Mouse (Mus musculus) stomach, postnatal 0 days (tissue): ENCODE data around the gene Sgpl1. TPM values are rescaled to one million over a fixed set of nuclear protein-coding genes. Genes with fewer than 3 reads are reported as not detected.

ENCODE experiments used
- ATAC-seq: fragments of 200-750 bp; cut with Nextera tagmentation; 2 replicates; pipeline ENCODE4 v1.8.0; 2017; ENCODE audit not compliant: low FRiP score, low TSS enrichment
- DNase-seq: peaks from one replicate; pipeline ENCODE4 v3.0.0-alpha.2; 2016; ENCODE audit warnings: low spot score
- H3K27ac ChIP-seq: fragments of 300-500 bp; sonication (generic); replicated peaks from 2 replicates; pipeline ENCODE4 v1.5.1; 2014; ENCODE audit warnings: mild to moderate bottlenecking, control low read depth
- H3K27me3 ChIP-seq: fragments of 300-500 bp; sonication (generic); 2 replicates; pipeline ENCODE4 v1.6.1; 2014; ENCODE audit warnings: low read length; ENCODE audit not compliant: control insufficient read depth, insufficient read depth
- H3K36me3 ChIP-seq: fragments of 300-500 bp; sonication (generic); 2 replicates; pipeline ENCODE4 v1.6.1; 2014; ENCODE audit warnings: low read length, mixed read lengths; ENCODE audit not compliant: control insufficient read depth, insufficient read depth
- H3K4me1 ChIP-seq: fragments of 300-500 bp; sonication (generic); replicated peaks from 2 replicates; pipeline ENCODE4 v1.6.1; 2014; ENCODE audit warnings: antibody characterized with exemption; ENCODE audit not compliant: control insufficient read depth, insufficient read depth
- H3K4me2 ChIP-seq: fragments of 300-500 bp; sonication (generic); replicated peaks from 2 replicates; pipeline ENCODE4 v1.6.1; 2014; ENCODE audit warnings: low read depth, mild to moderate bottlenecking, control low read depth, moderate library complexity
- H3K4me3 ChIP-seq: fragments of 300-500 bp; sonication (generic); 2 replicates; pipeline ENCODE4 v1.5.1; 2014; ENCODE audit warnings: low read depth, low read length, control low read depth
- H3K9ac ChIP-seq: fragments of 300-500 bp; sonication (generic); 2 replicates; pipeline ENCODE4 v1.6.1; 2014; ENCODE audit warnings: mild to moderate bottlenecking, low read length, control low read depth, mixed read lengths
- H3K9me3 ChIP-seq: fragments of 300-500 bp; sonication (generic); 2 replicates; pipeline ENCODE4 v1.6.1; 2016; ENCODE audit warnings: low read length; ENCODE audit not compliant: control insufficient read depth
- CTCF ChIP-seq: IDR thresholded peaks from 2 replicates; pipeline ENCODE4 v1.5.1; 2016; ENCODE audit warnings: antibody characterized with exemption, low read depth, mild to moderate bottlenecking, moderate library complexity
- EP300 ChIP-seq: optimal IDR thresholded peaks from 2 replicates; pipeline ENCODE3; 2016; ENCODE audit warnings: antibody characterized with exemption
- WGBS: fragments of 180-500 bp; shearing (Covaris S2); extraction: QIAGEN DNeasy Blood & Tissue Kit; methylation state at CpG from one replicate; pipeline ENCODE4 v1.1.7; 2014; 5-methylcytosine and 5-hydroxymethylcytosine counted together
- polyA plus RNA-seq: library from polyadenylated mRNA; unstranded; fragments of >200 nt; fragmentation: Nextera tagmentation; extraction: Ambion mirVana; gene quantifications from 2 replicates; pipeline ENCODE4 v1.2.1, GENCODE M21; 2015

The Sgpl1 gene
- 25.0 and 26.6 TPM in 2 replicates for polyA plus RNA-seq

DNA sequence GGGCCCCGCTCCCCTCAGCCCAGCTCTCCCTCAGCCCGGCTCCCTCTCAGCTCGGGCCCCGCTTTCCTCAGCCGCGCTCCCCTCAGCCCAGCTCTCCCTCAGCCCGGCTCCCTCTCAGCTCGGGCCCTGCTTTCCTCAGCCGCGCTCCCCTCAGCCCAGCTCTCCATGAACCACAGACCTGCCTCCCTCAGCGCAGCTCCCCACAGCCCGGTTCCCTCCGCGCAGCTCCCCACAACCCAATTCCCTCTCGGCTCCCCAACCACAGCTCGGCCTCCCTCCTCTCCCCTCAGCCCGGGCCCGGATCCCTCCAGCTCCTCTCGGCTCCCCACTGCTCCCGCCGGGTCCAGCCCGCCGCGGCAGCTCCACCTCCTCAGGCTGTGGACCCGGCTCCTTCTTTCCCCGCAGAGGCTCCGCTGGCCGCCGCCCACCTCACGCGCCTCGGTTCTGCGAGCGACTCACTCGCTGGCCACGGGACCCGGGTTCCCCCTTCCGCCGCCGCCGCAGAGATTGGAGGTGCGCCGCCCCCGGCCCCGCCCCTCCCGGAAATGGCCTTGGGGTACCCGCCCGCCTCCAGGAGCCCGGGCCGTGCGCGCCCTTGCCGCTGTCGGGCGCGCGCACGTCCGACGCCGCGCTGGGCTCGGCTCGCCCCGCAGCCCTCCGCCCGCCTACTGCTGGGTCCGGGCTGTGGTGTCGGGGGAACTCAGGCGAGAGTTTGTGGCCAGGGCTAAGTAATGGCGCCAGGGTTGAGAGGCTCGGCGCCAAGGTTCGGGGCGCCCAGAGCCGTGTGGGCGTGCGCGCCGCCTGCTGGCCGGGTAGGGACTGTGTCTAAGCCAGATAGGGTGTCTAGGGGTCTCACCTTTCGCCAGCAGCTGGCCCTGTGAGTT is at the start of gene Sgpl1:
Sgpl1 (minus strand) TSS at position 547 of the 884 bp plus-strand sequence.
- Histone ChIP-seq H3K4me3 (peak within 1 kb of the TSS; percentile 70), H3K27ac (peak within 1 kb of the TSS; percentile 94), H3K36me3 (no peaks in the 10 kb centered on the region), H3K9me3 (no peaks in the 10 kb centered on the region), H3K4me2 (peak within 1 kb of the TSS; percentile 98), H3K27me3 (no peaks in the 10 kb centered on the region), H3K4me1 (no peaks in the 10 kb centered on the region), H3K9ac (peak within 1 kb of the TSS; percentile 82)
- ATAC-seq (peak; percentile 94), DNase-seq (peak; percentile 97)
- WGBS: under 1% methylated on average over 82 of the region's 82 CpGs
- TF ChIP-seq EP300 (no peak), CTCF (peak; percentile 84)

DNA sequence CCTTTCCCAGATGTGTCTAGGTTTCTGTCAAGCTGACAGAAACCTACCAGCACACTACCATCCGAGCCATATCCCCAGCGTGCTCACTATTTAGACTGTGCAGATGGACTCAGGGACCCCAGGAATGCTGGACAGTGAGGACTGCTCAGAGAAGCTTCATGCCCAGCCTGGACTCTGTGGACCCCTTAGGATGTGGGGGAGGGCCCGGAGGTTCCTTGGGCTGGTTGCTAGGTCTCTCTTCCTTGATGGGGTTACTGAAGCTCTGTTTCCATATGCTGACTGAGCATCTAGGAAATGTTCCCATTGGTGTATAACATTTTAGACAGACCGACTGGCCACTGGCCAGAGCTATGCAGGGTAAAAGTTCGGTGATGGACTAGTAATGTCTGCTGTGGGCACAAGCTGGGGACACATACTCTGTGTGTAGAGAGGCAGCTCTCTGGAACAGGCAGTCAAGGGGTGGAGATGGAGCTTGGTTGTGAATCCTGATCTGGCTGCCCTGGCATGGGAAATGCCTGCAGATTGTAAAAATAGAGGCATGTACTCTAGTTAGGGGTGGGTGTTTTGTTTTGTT is 48.3 kb upstream of the Sgpl1 start:
- DNase-seq (no peak), ATAC-seq (no peak)
- H3K4me3 ChIP-seq: no peak overlapping the region
- no peak overlapping the region for H3K9ac ChIP-seq
- peak overlapping the region; percentile 59 for H3K27ac ChIP-seq
- H3K9me3 ChIP-seq: no peaks in the 10 kb centered on the region
- no peak overlapping the region for H3K4me2 ChIP-seq
- no peaks in the 10 kb centered on the region for H3K27me3 ChIP-seq
- H3K4me1 ChIP-seq: no peaks in the 10 kb centered on the region
- WGBS: 80% methylated on average over 5 of the region's 5 CpGs
- no peak for TF ChIP-seq EP300
- H3K36me3 ChIP-seq: no peaks in the 10 kb centered on the region

DNA sequence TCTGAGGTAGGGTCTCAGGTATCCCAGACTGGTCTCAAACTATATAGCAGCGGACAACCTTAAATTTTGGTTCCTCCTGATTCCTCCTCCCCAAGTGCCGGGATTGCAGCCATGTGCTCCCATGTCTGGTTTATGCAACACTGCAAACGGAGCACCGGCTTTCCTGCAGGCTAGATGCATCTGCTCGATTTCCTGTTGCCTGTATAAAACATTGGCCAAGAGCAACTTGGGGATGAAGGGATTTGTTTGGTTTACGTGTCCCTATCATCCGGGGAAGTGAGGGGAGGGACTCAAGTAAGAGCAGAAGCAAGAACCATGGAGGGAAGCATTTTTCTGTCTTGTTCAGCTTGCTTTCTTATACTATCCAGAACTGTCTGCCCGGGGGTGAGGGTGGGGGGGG is 47.7 kb upstream of the Sgpl1 start:
- Histone ChIP-seq H3K4me2 (no peak overlapping the region), H3K27me3 (no peaks in the 10 kb centered on the region), H3K4me1 (no peaks in the 10 kb centered on the region), H3K27ac (peak overlapping the region; percentile 59), H3K4me3 (no peak overlapping the region), H3K9ac (no peak overlapping the region), H3K9me3 (no peaks in the 10 kb centered on the region), H3K36me3 (no peaks in the 10 kb centered on the region)
- TF ChIP-seq CTCF: no peak
- TF ChIP-seq EP300: no peak
- DNase-seq (no peak), ATAC-seq (no peak)
- 48% methylated on average over 8 of the region's 8 CpGs for WGBS

DNA sequence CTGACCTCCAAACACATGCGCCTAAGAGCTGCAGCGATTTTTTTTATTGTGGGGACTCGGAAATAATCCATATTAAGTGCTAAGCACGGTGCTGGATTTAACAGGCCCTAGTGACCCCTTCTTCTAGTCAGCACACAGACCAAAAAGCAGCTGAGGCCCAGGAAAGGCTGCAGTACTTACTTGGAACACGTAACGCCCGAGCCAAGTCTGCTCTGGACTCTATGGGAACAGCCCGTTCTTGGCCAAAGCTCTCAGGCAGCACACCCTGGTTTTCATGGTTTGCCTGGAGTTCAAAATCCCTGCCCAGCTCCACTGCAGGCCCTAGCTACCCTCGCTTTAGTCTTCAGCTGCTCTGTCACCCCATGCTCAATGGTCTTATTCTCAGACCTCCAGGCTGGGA is 47.1 kb upstream of the Sgpl1 start:
- H3K4me3 ChIP-seq: no peak overlapping the region
- DNase-seq (no peak), ATAC-seq (no peak)
- H3K4me2 ChIP-seq: no peak overlapping the region
- no peaks in the 10 kb centered on the region for H3K36me3 ChIP-seq
- peak overlapping the region; percentile 77 for H3K27ac ChIP-seq
- 59% methylated on average over 9 of the region's 9 CpGs for WGBS
- no peaks in the 10 kb centered on the region for H3K27me3 ChIP-seq
- no peaks in the 10 kb centered on the region for H3K4me1 ChIP-seq
- TF ChIP-seq EP300: no peak
- TF ChIP-seq CTCF: no peak
- H3K9me3 ChIP-seq: no peaks in the 10 kb centered on the region
- H3K9ac ChIP-seq: no peak overlapping the region

DNA sequence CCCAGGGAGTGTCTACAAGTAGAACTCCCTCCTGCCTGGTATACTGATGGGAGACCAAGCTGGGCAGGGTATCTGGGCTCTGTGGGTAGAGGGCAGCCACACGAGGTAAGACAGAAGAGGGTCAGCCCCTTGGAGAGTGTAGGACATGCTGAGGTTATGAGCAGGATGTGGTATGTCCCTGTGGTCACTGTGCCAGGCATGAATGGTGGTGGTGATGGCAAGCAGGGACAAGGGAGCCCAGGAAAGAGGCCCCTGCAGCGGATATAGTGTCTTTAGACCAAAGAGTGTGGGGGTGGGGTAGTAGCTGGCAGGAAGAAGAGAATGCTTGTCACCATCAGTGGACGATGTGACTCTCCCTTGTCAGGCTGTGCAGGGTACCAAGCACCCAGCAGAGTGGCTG is 40.5 kb upstream of the Sgpl1 start:
- H3K4me2 ChIP-seq: no peak overlapping the region
- ATAC-seq (no peak), DNase-seq (no peak)
- TF ChIP-seq CTCF (no peak), EP300 (no peak)
- H3K36me3 ChIP-seq: no peaks in the 10 kb centered on the region
- H3K4me3 ChIP-seq: no peak overlapping the region
- H3K4me1 ChIP-seq: no peaks in the 10 kb centered on the region
- H3K9me3 ChIP-seq: no peaks in the 10 kb centered on the region
- 71% methylated on average over 3 of the region's 3 CpGs for WGBS
- no peak overlapping the region for H3K9ac ChIP-seq
- no peaks in the 10 kb centered on the region for H3K27me3 ChIP-seq
- no peak overlapping the region for H3K27ac ChIP-seq

DNA sequence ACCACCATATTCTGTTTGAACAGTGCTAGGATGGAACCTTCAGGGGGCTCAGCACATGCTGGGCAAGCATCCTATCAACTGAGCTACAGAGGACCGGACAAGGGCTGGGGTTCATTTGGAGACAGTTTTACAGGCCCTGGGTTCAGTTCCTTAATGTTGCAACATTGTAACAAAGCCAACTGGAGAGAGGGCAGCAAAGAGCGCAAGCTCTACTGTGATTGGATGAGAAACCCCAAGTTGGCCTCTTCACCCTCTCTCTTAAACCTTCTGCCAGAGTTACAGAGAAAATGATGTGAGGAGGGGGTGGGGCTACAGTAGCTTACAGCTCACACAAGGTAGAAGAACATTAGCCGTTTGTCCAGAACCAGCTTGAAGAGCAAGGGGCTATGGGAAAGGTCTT is 39.5 kb upstream of the Sgpl1 start:
- Histone ChIP-seq H3K4me1 (no peaks in the 10 kb centered on the region), H3K36me3 (no peaks in the 10 kb centered on the region), H3K4me2 (no peak overlapping the region), H3K27me3 (no peaks in the 10 kb centered on the region), H3K4me3 (no peak overlapping the region), H3K27ac (no peak overlapping the region), H3K9me3 (no peaks in the 10 kb centered on the region), H3K9ac (no peak overlapping the region)
- DNase-seq (no peak), ATAC-seq (no peak)
- WGBS: 57% methylated on average over 3 of the region's 3 CpGs
- no peak for TF ChIP-seq EP300
- no peak for TF ChIP-seq CTCF
